Mouse (Mus musculus): Measurements from ENCODE around the gene Cdan1.

DNA sequence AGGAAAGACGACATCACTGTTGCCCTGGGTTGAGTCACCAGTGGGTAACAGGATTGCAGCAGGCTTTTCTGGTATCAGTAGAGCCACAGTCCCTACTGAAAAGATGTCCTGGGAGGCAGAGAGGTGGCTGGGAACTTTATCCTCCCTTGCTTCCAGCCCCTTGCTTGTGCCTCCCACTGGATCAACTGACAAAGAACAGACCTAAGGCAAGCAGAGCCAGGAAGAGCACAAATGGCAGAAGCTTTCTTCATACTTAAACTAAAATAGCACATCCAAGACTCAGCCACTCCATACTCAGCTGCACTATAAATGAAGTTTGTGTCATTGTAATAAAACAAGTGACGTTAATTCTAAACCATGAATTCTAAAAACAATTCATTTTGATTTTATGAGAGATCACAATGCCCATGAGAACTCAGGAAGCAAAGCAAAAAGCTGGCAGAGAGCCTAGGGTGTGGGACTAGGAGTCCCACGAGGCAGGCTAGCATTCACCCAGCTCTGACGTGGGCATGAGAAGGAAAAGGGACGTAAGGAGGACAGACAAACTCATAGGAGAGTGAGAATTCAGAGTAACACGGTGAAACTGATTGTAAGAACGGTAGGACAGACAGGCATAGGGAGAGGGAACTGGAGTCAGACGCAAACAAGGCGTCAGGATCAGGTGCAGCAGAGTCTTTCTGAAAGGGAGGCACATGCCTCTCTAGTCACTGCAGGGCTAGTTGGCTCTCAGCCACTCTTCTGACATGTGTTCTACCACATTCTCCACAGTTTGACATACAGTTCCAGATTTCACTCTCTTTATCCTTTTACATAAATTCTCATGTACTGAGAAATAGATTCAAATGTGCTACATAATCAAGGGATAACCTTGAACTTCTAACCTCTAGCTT is 21.8 kb upstream of the Cdan1 start:
- TF ChIP-seq EP300 (IDR thresholded peaks at IDR 0.05; ENCODE audit: low read depth) (no peak), CTCF (IDR thresholded peaks at IDR 0.05; ENCODE audit: low read depth) (no peak)
